Mouse (Mus musculus) hindbrain, embryonic 12.5 days (tissue): ENCODE measurements around the gene Rgs3. TPM values are rescaled to one million over a fixed set of nuclear protein-coding genes. Genes with fewer than 3 reads are reported as not detected.

Experiments
- ATAC-seq: fragments of 200-750 bp; cut with Nextera tagmentation; 2 replicates; pipeline ENCODE4 v1.8.0; 2017; ENCODE audit warnings: moderate TSS enrichment; ENCODE audit not compliant: low FRiP score
- H3K27ac ChIP-seq: fragments of 300-500 bp; sonication (generic); 2 replicates; pipeline ENCODE4 v1.5.1; 2016; ENCODE audit warnings: mild to moderate bottlenecking
- H3K27me3 ChIP-seq: fragments of 300-500 bp; sonication (generic); 2 replicates; pipeline ENCODE4 v1.6.1; 2016; ENCODE audit warnings: mild to moderate bottlenecking
- H3K36me3 ChIP-seq: fragments of 300-500 bp; sonication (generic); 2 replicates; pipeline ENCODE4 v1.6.1; 2016; ENCODE audit warnings: mild to moderate bottlenecking
- H3K4me1 ChIP-seq: fragments of 300-500 bp; sonication (generic); 2 replicates; pipeline ENCODE4 v1.6.1; 2016
- H3K4me2 ChIP-seq: fragments of 300-500 bp; sonication (generic); replicated peaks from 2 replicates; pipeline ENCODE4 v1.6.1; 2016; ENCODE audit warnings: mild to moderate bottlenecking
- H3K4me3 ChIP-seq: fragments of 300-500 bp; sonication (generic); 2 replicates; pipeline ENCODE4 v1.5.1; 2016; ENCODE audit warnings: mild to moderate bottlenecking
- H3K9ac ChIP-seq: fragments of 300-500 bp; sonication (generic); 2 replicates; pipeline ENCODE4 v1.6.1; 2016; ENCODE audit warnings: mild to moderate bottlenecking, moderate library complexity
- H3K9me3 ChIP-seq: fragments of 300-500 bp; sonication (generic); replicated peaks from 2 replicates; pipeline ENCODE4 v1.6.1; 2016; ENCODE audit warnings: mild to moderate bottlenecking
- WGBS: fragments of 180-500 bp; shearing (Covaris S2); methylation state at CpG from one replicate; pipeline ENCODE4 v1.1.7; 2016; 5-methylcytosine and 5-hydroxymethylcytosine counted together
- polyA plus RNA-seq: library from polyadenylated mRNA; unstranded; fragments of >200 nt; fragmentation: Nextera tagmentation; extraction: Ambion mirVana; gene quantifications from 2 replicates; pipeline ENCODE4 v1.2.1, GENCODE M21; 2016

Rgs3 gene
- polyA plus RNA-seq, result 70.9 and 71.6 TPM in 2 replicates

- no peak for ATAC-seq
- H3K4me1 ChIP-seq, result peaks cover 6% of the 10 kb centered on the region; the same call in 1 of the 2 replicates
- WGBS, result 72% methylated on average over 6 of the region's 6 CpGs
- H3K9ac ChIP-seq, result no peak within 1 kb of the TSS
- no peaks in the 10 kb centered on the region for H3K9me3 ChIP-seq
- H3K27ac ChIP-seq, result no peak within 1 kb of the TSS
- H3K4me2 ChIP-seq, result no peak within 1 kb of the TSS
- no peaks in the 10 kb centered on the region for H3K36me3 ChIP-seq
- H3K4me3 ChIP-seq, result no peak within 1 kb of the TSS
- H3K27me3 ChIP-seq, result no peaks in the 10 kb centered on the region
Observed at GRCm38 (mm10) chr4:62559797-62560329, at the start of gene Rgs3. Gene Rgs3 (plus strand): TSS chr4:62559847.

- Histone ChIP-seq H3K36me3 (peaks cover 63% of the 10 kb centered on the region), H3K9ac (no peak overlapping the region), H3K4me2 (no peak overlapping the region), H3K4me3 (no peak overlapping the region), H3K9me3 (no peaks in the 10 kb centered on the region), H3K4me1 (no peaks in the 10 kb centered on the region), H3K27ac (no peak overlapping the region), H3K27me3 (no peaks in the 10 kb centered on the region)
- WGBS, result 91% methylated on average over 11 of the region's 11 CpGs
- ATAC-seq, result no peak
Observed at GRCm38 (mm10) chr4:62509946-62510345, 49.7 kb upstream of the Rgs3 start.

- Histone ChIP-seq H3K4me1 (peaks cover 17% of the 10 kb centered on the region), H3K36me3 (peaks cover 46% of the 10 kb centered on the region), H3K4me3 (no peak overlapping the region), H3K9me3 (no peaks in the 10 kb centered on the region), H3K4me2 (no peak overlapping the region), H3K27ac (no peak overlapping the region), H3K9ac (no peak overlapping the region), H3K27me3 (no peaks in the 10 kb centered on the region)
- no peak for ATAC-seq
- WGBS, result 52% methylated on average over 11 of the region's 11 CpGs
Observed at GRCm38 (mm10) chr4:62513998-62514506, 45.6 kb upstream of the Rgs3 start.

- Histone ChIP-seq H3K4me2 (no peak overlapping the region), H3K4me3 (no peak overlapping the region), H3K36me3 (peaks cover 37% of the 10 kb centered on the region), H3K9ac (no peak overlapping the region), H3K9me3 (no peaks in the 10 kb centered on the region), H3K27me3 (no peaks in the 10 kb centered on the region), H3K4me1 (peaks cover 20% of the 10 kb centered on the region), H3K27ac (no peak overlapping the region)
- no peak for ATAC-seq
- 83% methylated on average over 7 of the region's 7 CpGs for WGBS
Observed at GRCm38 (mm10) chr4:62514995-62515394, 44.7 kb upstream of the Rgs3 start.

GRCm38 (mm10) chr4:62515490-62515889 is 44.2 kb upstream of the Rgs3 start:
- 70% methylated on average over 3 of the region's 3 CpGs for WGBS
- no peak overlapping the region for H3K9ac ChIP-seq

GRCm38 (mm10) chr4:62516079-62516478 is 43.6 kb upstream of the Rgs3 start:
- 43% methylated on average over 2 of the region's 2 CpGs for WGBS
- Histone ChIP-seq H3K27ac (no peak overlapping the region; the same call in 1 of the 2 replicates), H3K36me3 (peaks cover 26% of the 10 kb centered on the region), H3K4me1 (peaks cover 22% of the 10 kb centered on the region), H3K4me2 (no peak overlapping the region), H3K9ac (0 out of 2 replicates have a peak overlapping the region, but pooled peaks have one; percentile 28), H3K27me3 (no peaks in the 10 kb centered on the region), H3K9me3 (no peaks in the 10 kb centered on the region), H3K4me3 (no peak overlapping the region)
- ATAC-seq, result no peak

More at GRCm38 (mm10) chr4:62515490-62515889, 44.2 kb upstream of the Rgs3 start:
- peaks cover 21% of the 10 kb centered on the region for H3K4me1 ChIP-seq
- no peaks in the 10 kb centered on the region for H3K9me3 ChIP-seq
- no peak for ATAC-seq
- no peak overlapping the region for H3K4me3 ChIP-seq
- H3K27ac ChIP-seq, result no peak overlapping the region
- H3K36me3 ChIP-seq, result peaks cover 32% of the 10 kb centered on the region
- H3K4me2 ChIP-seq, result no peak overlapping the region; the same call in 1 of the 2 replicates
- H3K27me3 ChIP-seq, result no peaks in the 10 kb centered on the region

- H3K36me3 ChIP-seq, result peaks cover 21% of the 10 kb centered on the region
- no peak for ATAC-seq
- H3K4me1 ChIP-seq, result peaks cover 22% of the 10 kb centered on the region
- no peak overlapping the region for H3K9ac ChIP-seq
- no peaks in the 10 kb centered on the region for H3K9me3 ChIP-seq
- no peaks in the 10 kb centered on the region for H3K27me3 ChIP-seq
- no peak overlapping the region for H3K27ac ChIP-seq
- H3K4me3 ChIP-seq, result no peak overlapping the region
- no peak overlapping the region for H3K4me2 ChIP-seq
- 89% methylated on average over 1 of the region's 1 CpGs for WGBS
Observed at GRCm38 (mm10) chr4:62516579-62516978, 43.1 kb upstream of the Rgs3 start.

GRCm38 (mm10) chr4:62517046-62517445 is 42.6 kb upstream of the Rgs3 start:
- WGBS, result 89% methylated on average over 8 of the region's 8 CpGs
- 0 out of 2 replicates have a peak overlapping the region, but pooled peaks have one; percentile 5 for H3K27ac ChIP-seq
- ATAC-seq, result no peak

GRCm38 (mm10) chr4:62517538-62518415 is 41.9 kb upstream of the Rgs3 start:
- no peaks in the 10 kb centered on the region for H3K9me3 ChIP-seq
- H3K36me3 ChIP-seq, result peaks cover 15% of the 10 kb centered on the region
- H3K4me1 ChIP-seq, result peaks cover 22% of the 10 kb centered on the region
- 0 out of 2 replicates have a peak overlapping the region, but pooled peaks have one; percentile 72 for H3K4me2 ChIP-seq
- no peaks in the 10 kb centered on the region for H3K27me3 ChIP-seq
- no peak for ATAC-seq
- H3K27ac ChIP-seq, result 0 out of 2 replicates have a peak overlapping the region, but pooled peaks have one; percentile 5
- H3K4me3 ChIP-seq, result 0 out of 2 replicates have a peak overlapping the region, but pooled peaks have one; percentile 75
- WGBS, result 83% methylated on average over 10 of the region's 10 CpGs
- H3K9ac ChIP-seq, result no peak overlapping the region; the same call in 1 of the 2 replicates

More at GRCm38 (mm10) chr4:62517046-62517445, 42.6 kb upstream of the Rgs3 start:
- no peaks in the 10 kb centered on the region for H3K27me3 ChIP-seq
- no peaks in the 10 kb centered on the region for H3K9me3 ChIP-seq
- H3K4me2 ChIP-seq, result no peak overlapping the region
- H3K4me1 ChIP-seq, result peaks cover 22% of the 10 kb centered on the region
- H3K36me3 ChIP-seq, result peaks cover 16% of the 10 kb centered on the region
- H3K4me3 ChIP-seq, result no peak overlapping the region
- no peak overlapping the region for H3K9ac ChIP-seq

GRCm38 (mm10) chr4:62518416-62519121 is 41.1 kb upstream of the Rgs3 start:
- no peak for ATAC-seq
- H3K4me3 ChIP-seq, result peak overlapping the region; percentile 75
- WGBS, result 52% methylated on average over 13 of the region's 13 CpGs
- peaks cover 9% of the 10 kb centered on the region for H3K36me3 ChIP-seq
- H3K4me1 ChIP-seq, result peaks cover 23% of the 10 kb centered on the region
- no peaks in the 10 kb centered on the region for H3K27me3 ChIP-seq
- no peak overlapping the region for H3K27ac ChIP-seq
- H3K9me3 ChIP-seq, result no peaks in the 10 kb centered on the region
- peak overlapping the region; percentile 74; the same call in 1 of the 2 replicates for H3K9ac ChIP-seq
- H3K4me2 ChIP-seq, result peak overlapping the region; percentile 72

GRCm38 (mm10) chr4:62519122-62519848 is 40.4 kb upstream of the Rgs3 start:
- H3K4me1 ChIP-seq, result peaks cover 30% of the 10 kb centered on the region
- peak overlapping the region; percentile 72 for H3K4me2 ChIP-seq
- 2% methylated on average over 26 of the region's 26 CpGs for WGBS
- no peaks in the 10 kb centered on the region for H3K27me3 ChIP-seq
- H3K4me3 ChIP-seq, result peak overlapping the region; percentile 75
- ATAC-seq, result peak; percentile 76
- peaks cover 8% of the 10 kb centered on the region for H3K36me3 ChIP-seq
- H3K9ac ChIP-seq, result peak overlapping the region; percentile 74
- H3K27ac ChIP-seq, result peak overlapping the region; percentile 83
- H3K9me3 ChIP-seq, result no peaks in the 10 kb centered on the region
